Mouse (Mus musculus) ZHBTc4 (cell line): ENCODE results near the gene Rab25.

Experiments
- DNase-seq: peaks from one replicate; pipeline ENCODE4 v3.0.0-alpha.2; 2011; ENCODE audit warnings: low read depth, low spot score

The Rab25 gene

GRCm38 (mm10) chr3:88542486-88542885, 5.6 kb downstream of the Rab25 start:
- DNase-seq: no peak

GRCm38 (mm10) chr3:88541622-88542401, 6.3 kb downstream of the Rab25 start:
- no peak for DNase-seq

- no peak for DNase-seq
Measured at GRCm38 (mm10) chr3:88540085-88540484, 8.0 kb downstream of the Rab25 start.

GRCm38 (mm10) chr3:88539397-88539796, 8.7 kb downstream of the Rab25 start:
- no peak for DNase-seq

GRCm38 (mm10) chr3:88538271-88539145, 9.6 kb downstream of the Rab25 start:
- no peak for DNase-seq

GRCm38 (mm10) chr3:88537146-88537545, 11.0 kb downstream of the Rab25 start:
- DNase-seq: no peak

- peak; percentile 82 for DNase-seq
Measured at GRCm38 (mm10) chr3:88536103-88536930, 11.8 kb downstream of the Rab25 start.

GRCm38 (mm10) chr3:88535527-88535926, 12.6 kb downstream of the Rab25 start:
- no peak for DNase-seq

GRCm38 (mm10) chr3:88535005-88535404, 13.1 kb downstream of the Rab25 start:
- DNase-seq: no peak

GRCm38 (mm10) chr3:88533706-88534105, 14.4 kb downstream of the Rab25 start:
- DNase-seq: no peak

- peak; percentile 69 for DNase-seq
Measured at GRCm38 (mm10) chr3:88532689-88533511, 15.2 kb downstream of the Rab25 start.

GRCm38 (mm10) chr3:88532299-88532674, 15.8 kb downstream of the Rab25 start, which contains the start of gene Mex3a:
TSS of gene Mex3a (plus strand) at chr3:88532395.
- no peak for DNase-seq

GRCm38 (mm10) chr3:88531348-88532298, 16.5 kb downstream of the Rab25 start:
- DNase-seq: peak; percentile 94

- DNase-seq: peak; percentile 90
Measured at GRCm38 (mm10) chr3:88530082-88530864, 17.8 kb downstream of the Rab25 start.

- DNase-seq: no peak
Measured at GRCm38 (mm10) chr3:88529204-88530000, 18.7 kb downstream of the Rab25 start.

GRCm38 (mm10) chr3:88528646-88529045, 19.5 kb downstream of the Rab25 start:
- no peak for DNase-seq

GRCm38 (mm10) chr3:88527565-88527964, 20.5 kb downstream of the Rab25 start:
- no peak for DNase-seq
